Mouse (Mus musculus): ENCODE results near the gene Faah. TPM values are rescaled to one million over a fixed set of nuclear protein-coding genes. Genes with fewer than 3 reads are reported as not detected.

Gene Faah
- total and polyA plus RNA-seq, 3 experiments, result 3.4 to 15.1 (median 13.3) TPM

DNA sequence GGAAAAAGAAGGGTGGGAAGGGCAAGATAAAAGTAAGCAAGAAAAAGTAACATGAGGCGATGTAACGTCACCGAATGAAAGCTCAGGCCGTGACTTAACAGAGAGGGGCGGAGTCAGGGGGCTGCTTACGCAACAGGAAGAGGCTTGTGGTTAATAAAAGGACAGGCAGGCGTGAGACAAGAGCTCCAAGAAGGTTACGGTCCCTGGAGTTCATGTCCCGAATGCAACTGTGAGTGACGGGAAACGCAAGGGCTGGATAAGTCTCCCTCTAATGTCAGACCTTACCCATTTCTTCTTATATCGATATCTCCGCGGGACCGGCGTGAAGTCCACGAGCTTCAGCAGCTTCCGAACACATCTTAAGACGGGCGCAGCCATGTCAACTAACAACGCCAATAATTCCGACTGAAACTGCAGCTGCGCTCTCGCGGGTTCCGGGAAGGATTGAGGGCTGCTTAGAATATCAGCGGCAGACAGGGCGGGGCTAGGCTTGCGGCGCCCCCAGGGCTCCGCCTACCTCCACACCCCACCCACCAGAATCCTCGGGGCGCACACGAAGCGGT, 35.8 kb upstream of the Faah start, which contains the start of gene Nsun4 (continued):
- TF ChIP-seq ZNF384 (IDR thresholded peaks at IDR 0.05; ENCODE audit: low read depth, low read length) (0 out of 2 replicates have a peak, but pooled peaks have one; percentile 4), HCFC1 (IDR thresholded peaks at IDR 0.05; ENCODE audit: low read depth, low read length) (peak; percentile 77), POLR2A (IDR thresholded peaks at IDR 0.05; ENCODE audit: low read depth, low read length) (peak; percentile 99), BHLHE40 (IDR thresholded peaks at IDR 0.05; ENCODE audit: low read depth, low read length) (peak; percentile 67), USF1 (IDR thresholded peaks at IDR 0.05; ENCODE audit: low read depth, low read length) (no peak), RCOR1 (conservative IDR thresholded peaks at IDR 0.05; ENCODE audit: low read depth, low read length) (0 out of 2 replicates have a peak, but pooled peaks have one; percentile 59), ETS1 (conservative IDR thresholded peaks at IDR 0.05; ENCODE audit: low read depth, low read length) (peak; percentile 63), ZC3H11A (IDR thresholded peaks at IDR 0.05; ENCODE audit: low read depth, low read length) (no peak), MEF2A (IDR thresholded peaks at IDR 0.05; ENCODE audit: borderline replicate concordance, low read depth, low read length) (peak; percentile 57), CHD2 (IDR thresholded peaks at IDR 0.05; ENCODE audit: low read length) (peak; percentile 74; the same call in 1 of the 2 replicates), UBTF (IDR thresholded peaks at IDR 0.05; ENCODE audit: low read depth, low read length) (no peak), RAD21 (IDR thresholded peaks at IDR 0.05; ENCODE audit: low read depth, low read length) (no peak), MAX (IDR thresholded peaks at IDR 0.05; ENCODE audit: low read length) (peak; percentile 61; the same call in 1 of the 2 replicates), MAFK (IDR thresholded peaks at IDR 0.05; ENCODE audit: insufficient replicate concordance, low read length) (0 out of 2 replicates have a peak, but pooled peaks have one; percentile 18), MXI1 (IDR thresholded peaks at IDR 0.05; ENCODE audit: low read depth, low read length) (peak; percentile 88), SIN3A (IDR thresholded peaks at IDR 0.05; ENCODE audit: low read length) (peak; percentile 92), PAX5 (IDR thresholded peaks at IDR 0.05; ENCODE audit: low read length) (no peak), NRF1 (IDR thresholded peaks at IDR 0.05; ENCODE audit: low read depth, low read length) (peak; percentile 68), USF2 (conservative IDR thresholded peaks at IDR 0.05; ENCODE audit: low read depth, low read length) (no peak), ZMIZ1 (IDR thresholded peaks at IDR 0.05; ENCODE audit: low read depth, low read length) (peak; percentile 96), JUND (conservative IDR thresholded peaks at IDR 0.05; ENCODE audit: low read depth, low read length) (peak; percentile 55; the same call in 1 of the 2 replicates)

DNA sequence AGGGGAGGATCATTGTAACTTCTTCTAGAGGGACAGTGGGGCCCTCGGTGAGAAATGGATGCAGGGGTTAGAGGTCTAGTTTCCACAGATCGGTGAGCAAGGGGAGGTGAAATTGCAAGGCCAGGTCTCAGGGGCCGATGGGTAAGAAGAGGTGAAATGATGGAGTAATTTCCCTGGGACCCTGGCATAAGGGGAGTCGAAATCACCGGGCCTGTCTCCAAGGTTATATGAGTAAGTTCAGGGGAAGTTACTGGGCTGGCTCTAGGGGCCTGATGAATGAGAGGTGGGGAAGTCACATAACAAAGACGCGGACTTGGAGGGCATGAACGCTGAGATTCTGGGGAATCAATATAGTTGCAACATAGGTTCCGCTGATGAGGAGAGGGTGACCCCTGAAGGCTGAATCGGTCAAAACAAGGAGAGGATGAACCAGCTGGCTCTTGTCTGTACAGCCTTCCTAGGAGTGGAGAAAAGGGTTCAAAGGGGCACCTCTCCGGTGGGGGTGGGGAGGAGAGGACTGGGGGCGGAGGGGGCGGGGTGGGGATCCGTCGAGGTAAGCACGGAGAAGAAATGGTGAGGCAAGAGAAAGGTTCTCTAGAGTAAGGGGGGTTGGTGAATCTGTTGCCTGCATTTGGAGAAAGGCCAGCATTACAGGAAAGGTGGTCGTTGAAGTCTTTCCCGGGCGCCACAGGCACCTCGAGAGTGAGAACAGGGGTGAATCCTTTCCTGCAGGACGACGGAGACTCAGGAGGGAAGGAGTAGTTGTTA, 35.0 kb upstream of the Faah start:
- Histone ChIP-seq H3K4me3 (replicated peaks in 1 of 3; ENCODE audit: low read depth in 2 of 3, low read length in 2 of 3, poor library complexity in 1 of 3) (peak overlapping the region; percentile 67 to 78 (median 77)), H3K27me3 (replicated peaks) (no peaks in the 10 kb centered on the region), H3K36me3 (replicated peaks in 1 of 2; ENCODE audit: control insufficient read depth in 1 of 2, insufficient read depth in 1 of 2, low read length in 1 of 2) (peaks cover 9 to 37% of the 10 kb centered on the region in 2 experiments), H3K27ac (ENCODE audit: insufficient read depth, low read depth) (peak overlapping the region; percentile 94), H3K9me3 (replicated peaks; ENCODE audit: low read length) (no peaks in the 10 kb centered on the region), H3K9ac (ENCODE audit: insufficient read depth, low read depth) (peak overlapping the region; percentile 93), H3K4me2 (ENCODE audit: insufficient read depth, low read depth, poor library complexity, severe bottlenecking) (peak overlapping the region; percentile 92), H3K4me1 (ENCODE audit: control insufficient read depth in 1 of 2, insufficient read depth in 2 of 2) (peaks cover 3 to 40% of the 10 kb centered on the region in 2 experiments; a peak in 2 of 4 replicates), H3K79me2 (replicated peaks; ENCODE audit: control insufficient read depth, extremely low read depth, insufficient read depth, poor library complexity, severe bottlenecking) (no peaks in the 10 kb centered on the region; the same call in 1 of the 2 replicates)
- in situ Hi-C loops (cut with MboI; ENCODE audit: low pct_ligation_motif_present, low pct_unique_long_range_greater_than_20kb, low sequenced_read_pairs) (no loop called here), dilution Hi-C loops (cut with MboI; ENCODE audit: extremely low pct_ligation_motif_present, extremely low pct_unique_long_range_greater_than_20kb, low sequenced_read_pairs) (no loop called here)
- peak; percentile 56 for DNase-seq (ENCODE audit: extremely low read depth)
- peak in 1 of 2 experiments; percentile 65; a peak in 2 of 4 replicates for TF ChIP-seq CTCF (conservative IDR thresholded peaks at IDR 0.05 in 1 of 2, IDR thresholded peaks at IDR 0.05 in 1 of 2; ENCODE audit: low read depth in 2 of 2, low read length in 2 of 2)
- TF ChIP-seq RAD21 (IDR thresholded peaks at IDR 0.05; ENCODE audit: low read depth, low read length), result peak; percentile 66
- no peak for TF ChIP-seq ZMIZ1 (IDR thresholded peaks at IDR 0.05; ENCODE audit: low read depth, low read length)
